In the genomic region with DNA sequence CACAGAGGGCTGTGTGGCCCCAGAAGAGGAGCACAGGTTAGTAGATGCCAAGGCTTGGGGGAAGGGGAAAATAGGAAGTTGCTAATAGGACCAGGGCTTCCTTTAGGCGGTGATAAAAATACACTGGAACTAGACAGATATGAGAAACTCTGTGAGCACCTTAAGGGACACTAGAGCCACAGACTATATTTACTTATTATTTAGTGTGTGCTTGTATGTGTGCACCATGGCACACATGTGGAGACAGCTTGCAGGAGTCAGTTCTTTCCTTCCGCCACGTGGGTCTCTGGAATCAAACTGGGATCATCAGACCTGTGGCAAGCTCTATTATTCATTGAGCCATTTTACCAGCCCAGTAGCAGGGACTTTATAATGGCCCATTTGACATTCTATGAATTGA, we compare ENCODE assay signal across 8 mouse cellular contexts. TPM values are rescaled to one million over a fixed set of nuclear protein-coding genes. Genes with fewer than 3 reads are reported as not detected.
DNase-seq lines count a peak whose midpoint lies in the region; ATAC-seq and TF ChIP-seq lines count a peak whose summit lies in the region.
"Had no signal": no experiment of that assay in that cellular context is flagged by ENCODE, and none has a peak within 500 bp of the region (broad histone marks: within the 10 kb centered on the region; RNA-seq: fewer than 3 reads in every experiment).

No protein-coding gene starts in this region.

- no peak for DNase-seq in kidney, postnatal 0 days (ENCODE audit: low spot score)
- DNase-seq in kidney, postnatal 14 days = no peak
- no peak for DNase-seq in retina, postnatal 1 day
- DNase-seq in thymus, postnatal 10 days (ENCODE audit: low spot score in 2 of 2) = no peak

- H3K27me3 ChIP-seq in kidney, postnatal 0 days (ENCODE audit: insufficient read depth, low read length) = no peaks in the 10 kb centered on the region
- H3K27me3 ChIP-seq in heart, embryonic 16.5 days (ENCODE audit: control insufficient read depth, insufficient read depth, low read length) = no peaks in the 10 kb centered on the region
- H3K27me3 ChIP-seq: Patski had no signal

- H3K4me2 ChIP-seq in kidney, postnatal 0 days (ENCODE audit: low read length) = no peak overlapping the region
- peak overlapping the region; percentile 18 for H3K4me2 ChIP-seq in heart, embryonic 16.5 days (ENCODE audit: low read depth, low read length)

- H3K4me3 ChIP-seq in kidney, postnatal 0 days (replicated peaks; ENCODE audit: low read depth, low read length) = no peak overlapping the region
- no peak overlapping the region for H3K4me3 ChIP-seq in cortical plate, adult 2 months (ENCODE audit: insufficient read depth, low read length)
- no peak overlapping the region for H3K4me3 ChIP-seq in heart, embryonic 16.5 days (ENCODE audit: low read length)
- no peak overlapping the region for H3K4me3 ChIP-seq in macrophage (ENCODE audit: inconsistent target)

- no peaks in the 10 kb centered on the region for H3K36me3 ChIP-seq in kidney, postnatal 0 days (ENCODE audit: insufficient read depth, low read length)
- no peaks in the 10 kb centered on the region for H3K36me3 ChIP-seq in heart, embryonic 16.5 days (ENCODE audit: control insufficient read depth, insufficient read depth)
- no peaks in the 10 kb centered on the region for H3K36me3 ChIP-seq in macrophage (ENCODE audit: inconsistent target)

- TF ChIP-seq POLR2A in cortical plate, adult 2 months (IDR thresholded peaks at IDR 0.05; ENCODE audit: extremely low read depth, insufficient read depth, low read length) = no peak

- H3K9ac ChIP-seq in kidney, postnatal 0 days (ENCODE audit: low read depth, low read length) = no peak overlapping the region
- peak overlapping the region; percentile 50 for H3K9ac ChIP-seq in heart, embryonic 16.5 days (ENCODE audit: low read length)

- peak overlapping the region; percentile 68 for H3K27ac ChIP-seq in kidney, postnatal 0 days
- peak overlapping the region; percentile 4; the same call in 1 of the 2 replicates for H3K27ac ChIP-seq in cortical plate, adult 2 months (ENCODE audit: insufficient read depth, low read length)
- H3K27ac ChIP-seq in heart, embryonic 16.5 days (ENCODE audit: low read length) = peak overlapping the region; percentile 90
- H3K27ac ChIP-seq in macrophage = peak overlapping the region; percentile 91

- WGBS in kidney, postnatal 0 days = 64% methylated on average over 3 of the region's 3 CpGs
- 38% methylated on average over 3 of the region's 3 CpGs for WGBS in heart, embryonic 16.5 days
- 34% methylated on average over 3 of the region's 3 CpGs for WGBS in macrophage (ENCODE audit: missing documents)

- no peak for ATAC-seq in kidney, postnatal 0 days (replicated peaks; ENCODE audit: low FRiP score, low read depth)
- 0 out of 2 replicates have a peak, but pooled peaks have one; percentile 1 for ATAC-seq in heart, embryonic 16.5 days (replicated peaks; ENCODE audit: extremely low read depth, insufficient read depth, low FRiP score)
- ATAC-seq: Patski had no signal

- TF ChIP-seq CTCF in kidney, postnatal 0 days (IDR thresholded peaks at IDR 0.05; ENCODE audit: low read depth) = no peak
- TF ChIP-seq CTCF in cortical plate, adult 2 months (IDR thresholded peaks at IDR 0.05; ENCODE audit: extremely low read depth, insufficient read depth, low read length) = no peak

- H3K9me3 ChIP-seq in kidney, postnatal 0 days (replicated peaks; ENCODE audit: low read length) = no peaks in the 10 kb centered on the region
- H3K9me3 ChIP-seq in heart, embryonic 16.5 days (replicated peaks; ENCODE audit: control insufficient read depth, low read length) = no peaks in the 10 kb centered on the region

- H3K79me2 ChIP-seq in macrophage (ENCODE audit: inconsistent target) = no peaks in the 10 kb centered on the region

- no peaks in the 10 kb centered on the region for H3K4me1 ChIP-seq in kidney, postnatal 0 days (replicated peaks; ENCODE audit: insufficient read depth, low read length)
- no peaks in the 10 kb centered on the region for H3K4me1 ChIP-seq in cortical plate, adult 2 months (ENCODE audit: control insufficient read depth, insufficient read depth, low read length)
- peaks cover 20% of the 10 kb centered on the region for H3K4me1 ChIP-seq in heart, embryonic 16.5 days (ENCODE audit: control insufficient read depth, insufficient read depth, low read length)

RNA-seq across cellular contexts. Expression of a gene that starts 9.9 kb away (rescaled TPM):
- 22.2 and 22.8 TPM in 2 replicates for polyA plus RNA-seq in kidney, postnatal 0 days (2015; fragmentation: Nextera tagmentation; extraction: Ambion mirVana)
- polyA plus RNA-seq in cortical plate, adult 2 months (2012; rRNA removed) = 5.3 and 5.4 TPM in 2 replicates
- polyA plus RNA-seq in heart, embryonic 16.5 days (2015; fragmentation: Nextera tagmentation; extraction: Ambion mirVana) = 15.0 and 30.4 TPM in 2 replicates
- 1 to 10 TPM in 4 of 26 experiments, under 1 TPM in 3, not detected in 19; 0.82 to 1.6 (median 1.3) TPM for total RNA-seq in macrophage (2018; cell fraction: chromatin; rRNA removed)
- total RNA-seq in macrophage (2018; cell fraction: cytosol; rRNA removed) = 1 to 10 TPM; 1.2 to 3.9 (median 2.3) TPM
- total RNA-seq in macrophage (2018; cell fraction: nucleus; rRNA removed) = 1 to 10 TPM in 10 of 26 experiments, under 1 TPM in 8, not detected in 8; 0.70 to 2.0 (median 1.1) TPM
- 1.1 to 6.6 TPM (median 2.6 TPM) in 3 replicates for polyA plus RNA-seq in macrophage (2018)

RNA-seq across cellular contexts. Expression of a gene that starts 23.7 kb away (rescaled TPM):
- 24.7 and 31.9 TPM in 2 replicates for polyA plus RNA-seq in kidney, postnatal 0 days (2015; fragmentation: Nextera tagmentation; extraction: Ambion mirVana)
- polyA plus RNA-seq in cortical plate, adult 2 months (2012; rRNA removed) = 11.7 and 14.7 TPM in 2 replicates
- 14.8 and 15.3 TPM in 2 replicates for polyA plus RNA-seq in heart, embryonic 16.5 days (2015; fragmentation: Nextera tagmentation; extraction: Ambion mirVana)
- total RNA-seq in macrophage (2018; cell fraction: chromatin; rRNA removed) = 10 to 100 TPM in 16 of 26 experiments, 1 to 10 TPM in 10; 4.1 to 68.4 (median 11.7) TPM
- total RNA-seq in macrophage (2018; cell fraction: cytosol; rRNA removed) = 10 to 100 TPM in 25 of 26 experiments, 1 to 10 TPM in 1; 7.5 to 87.4 (median 24.8) TPM
- total RNA-seq in macrophage (2018; cell fraction: nucleus; rRNA removed) = 10 to 100 TPM; 12.5 to 98.5 (median 28.2) TPM
- polyA plus RNA-seq in macrophage (2018) = 3.1 to 17.3 TPM (median 5.7 TPM) in 3 replicates

RNA-seq across cellular contexts. Expression of a gene that starts 55.3 kb away (rescaled TPM):
- polyA plus RNA-seq in kidney, postnatal 0 days (2015; fragmentation: Nextera tagmentation; extraction: Ambion mirVana) = 93.0 and 103 TPM in 2 replicates
- polyA plus RNA-seq in cortical plate, adult 2 months (2012; rRNA removed) = 101 and 104 TPM in 2 replicates
- polyA plus RNA-seq in heart, embryonic 16.5 days (2015; fragmentation: Nextera tagmentation; extraction: Ambion mirVana) = 120 and 121 TPM in 2 replicates
- total RNA-seq in macrophage (2018; cell fraction: chromatin; rRNA removed) = 10 to 100 TPM; 43.3 to 86.7 (median 64.3) TPM
- 10 to 100 TPM; 37.3 to 55.1 (median 46.4) TPM for total RNA-seq in macrophage (2018; cell fraction: cytosol; rRNA removed)
- total RNA-seq in macrophage (2018; cell fraction: nucleus; rRNA removed) = 10 to 100 TPM; 37.9 to 68.9 (median 48.9) TPM
- polyA plus RNA-seq in macrophage (2018) = 43.7 to 76.1 TPM (median 50.7 TPM) in 3 replicates

Comparison
In these comparisons a context has a peak if more than half of its experiments do, and no peak if none do; other contexts are left out.
1. H3K27ac ChIP-seq: peak in every context shown above with its lines; median percentile 91 in macrophage; 90 in heart, embryonic 16.5 days; 68 in kidney, postnatal 0 days; 4 in cortical plate, adult 2 months.